Mouse (Mus musculus): ENCODE results near the gene Ung. TPM values are rescaled to one million over a fixed set of nuclear protein-coding genes. Genes with fewer than 3 reads are reported as not detected.

The Ung gene
- polyA plus RNA-seq, 1 experiment: 29.5 TPM

DNA sequence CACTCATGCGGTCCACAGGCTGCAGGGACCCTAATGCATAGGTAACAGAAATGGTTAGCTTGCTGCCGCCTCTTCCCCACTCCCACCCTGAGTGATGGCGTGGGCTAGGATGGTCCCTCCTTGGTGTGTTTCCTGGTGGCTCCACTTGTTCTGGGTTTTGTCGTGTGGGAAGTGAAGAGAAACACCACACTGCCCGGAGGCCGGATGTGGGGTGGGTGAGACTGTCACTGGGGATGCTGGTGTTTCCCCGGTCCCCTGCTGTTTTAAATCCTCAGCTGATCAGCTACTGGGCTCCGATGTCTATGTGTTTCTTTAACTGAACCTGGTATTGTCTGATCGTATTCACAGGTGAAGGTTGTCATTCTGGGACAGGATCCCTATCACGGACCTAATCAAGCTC, 5.3 kb downstream of the Ung start:
- 80% methylated on average over 10 of the region's 10 CpGs for WGBS
- H3K4me3 ChIP-seq (replicated peaks; ENCODE audit: control insufficient read depth, low read depth, low read length): no peak overlapping the region
- H3K4me1 ChIP-seq (ENCODE audit: control insufficient read depth, insufficient read depth, low read length): no peaks in the 10 kb centered on the region; the same call in 1 of the 2 replicates
- no peak overlapping the region for H3K27ac ChIP-seq (ENCODE audit: control insufficient read depth, insufficient read depth, low read depth, low read length, poor library complexity)
- TF ChIP-seq CTCF (IDR thresholded peaks at IDR 0.05; ENCODE audit: control insufficient read depth, insufficient read depth, low read length) (no peak), POLR2A (IDR thresholded peaks at IDR 0.05; ENCODE audit: borderline replicate concordance, control insufficient read depth, low read depth, low read length) (no peak)

DNA sequence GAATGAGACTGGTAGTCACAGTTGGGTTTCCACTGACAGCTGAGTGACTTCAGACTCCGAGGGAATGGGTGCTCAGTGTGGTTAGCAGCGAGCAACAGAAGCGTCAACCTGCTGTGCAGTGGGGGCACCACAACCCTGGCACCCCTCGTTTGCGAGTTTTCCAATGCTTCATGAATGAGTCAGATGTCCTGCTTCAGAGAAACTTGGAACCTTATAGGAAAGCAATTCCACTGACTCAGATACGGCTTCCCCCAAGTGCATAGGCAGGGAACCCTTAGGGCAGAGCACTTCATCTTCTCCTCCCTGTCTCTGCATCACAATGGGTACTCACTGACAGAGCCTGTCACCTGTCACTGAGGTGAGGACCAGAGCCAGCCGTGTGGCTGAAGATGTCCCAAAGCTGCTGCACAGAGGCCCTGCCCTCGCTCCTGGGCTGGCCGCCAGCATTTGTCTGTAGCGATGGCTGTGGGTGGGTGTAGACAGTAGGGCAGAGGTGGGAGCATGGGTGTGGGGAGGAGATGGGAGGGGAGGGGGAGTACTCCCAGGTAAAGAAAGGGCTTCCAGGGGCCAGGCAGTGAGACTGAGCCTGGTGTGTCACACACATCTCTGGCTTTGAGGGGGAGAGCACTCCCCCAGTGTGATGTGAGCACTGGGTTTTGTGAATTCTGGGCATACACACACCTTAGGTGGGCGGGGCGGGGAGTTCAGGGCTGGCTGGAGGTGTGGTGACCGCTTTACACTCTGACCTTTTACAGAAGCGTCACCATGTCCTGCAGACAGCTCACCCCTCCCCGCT, 7.5 kb downstream of the Ung start:
- no peak overlapping the region for H3K4me3 ChIP-seq (replicated peaks; ENCODE audit: control insufficient read depth, low read depth, low read length)
- TF ChIP-seq CTCF (IDR thresholded peaks at IDR 0.05; ENCODE audit: control insufficient read depth, insufficient read depth, low read length): no peak
- TF ChIP-seq POLR2A (IDR thresholded peaks at IDR 0.05; ENCODE audit: borderline replicate concordance, control insufficient read depth, low read depth, low read length): no peak
- H3K27ac ChIP-seq (ENCODE audit: control insufficient read depth, insufficient read depth, low read depth, low read length, poor library complexity): no peak overlapping the region
- 82% methylated on average over 15 of the region's 15 CpGs for WGBS
- no peaks in the 10 kb centered on the region; the same call in 1 of the 2 replicates for H3K4me1 ChIP-seq (ENCODE audit: control insufficient read depth, insufficient read depth, low read length)

DNA sequence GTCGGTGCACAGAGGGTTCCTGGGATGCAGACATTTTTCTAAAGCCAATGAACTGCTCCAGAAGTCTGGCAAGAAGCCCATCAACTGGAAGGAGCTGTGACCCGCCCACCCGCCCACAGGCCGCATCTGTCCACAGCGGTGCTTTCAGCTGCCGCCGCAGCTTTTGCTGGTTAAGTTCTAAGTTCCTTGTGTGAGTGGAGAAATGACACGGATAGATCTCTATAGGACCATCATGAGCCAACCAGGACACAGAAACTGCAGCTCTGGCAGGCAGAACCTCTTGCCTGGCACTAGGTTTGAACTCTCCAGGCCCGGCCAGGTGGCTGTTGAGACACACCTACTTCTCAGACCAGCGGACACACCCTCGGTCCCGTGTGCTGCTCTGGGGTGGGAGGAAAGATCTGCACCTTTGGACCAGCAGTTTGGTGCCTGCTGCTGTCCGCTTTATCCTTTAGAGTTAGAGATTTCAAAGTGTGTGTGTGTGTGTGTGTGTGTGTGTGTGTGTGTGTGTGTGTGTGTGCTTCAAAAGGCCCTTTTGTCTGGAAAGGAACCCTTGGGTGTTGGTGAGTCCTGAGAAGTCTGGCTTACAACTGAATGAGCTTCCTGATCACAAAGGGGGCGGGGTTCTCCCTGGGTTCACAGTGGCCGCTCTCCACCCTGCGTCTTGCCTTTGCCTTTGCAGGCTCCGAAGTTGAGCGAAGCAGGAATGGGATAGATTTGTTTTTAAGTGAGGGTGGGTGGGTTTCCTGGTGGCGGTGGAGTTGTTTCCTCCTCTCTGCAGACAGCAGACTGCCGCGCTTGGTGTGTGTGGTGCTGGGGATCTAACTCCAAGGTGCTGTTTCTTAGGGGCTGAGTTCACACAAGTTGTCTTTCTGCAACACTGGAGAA, 8.3 kb downstream of the Ung start:
- no peaks in the 10 kb centered on the region; the same call in 1 of the 2 replicates for H3K4me1 ChIP-seq (ENCODE audit: control insufficient read depth, insufficient read depth, low read length)
- no peak overlapping the region for H3K4me3 ChIP-seq (replicated peaks; ENCODE audit: control insufficient read depth, low read depth, low read length)
- TF ChIP-seq POLR2A (IDR thresholded peaks at IDR 0.05; ENCODE audit: borderline replicate concordance, control insufficient read depth, low read depth, low read length) (no peak), CTCF (IDR thresholded peaks at IDR 0.05; ENCODE audit: control insufficient read depth, insufficient read depth, low read length) (no peak)
- WGBS: 79% methylated on average over 21 of the region's 21 CpGs
- H3K27ac ChIP-seq (ENCODE audit: control insufficient read depth, insufficient read depth, low read depth, low read length, poor library complexity): no peak overlapping the region

GRCm38 (mm10) chr5:114139175-114139574, 9.0 kb downstream of the Ung start:
- 48% methylated on average over 9 of the region's 9 CpGs for WGBS
- Histone ChIP-seq H3K4me1 (ENCODE audit: control insufficient read depth, insufficient read depth, low read length) (no peaks in the 10 kb centered on the region; the same call in 1 of the 2 replicates), H3K27ac (ENCODE audit: control insufficient read depth, insufficient read depth, low read depth, low read length, poor library complexity) (no peak overlapping the region), H3K4me3 (replicated peaks; ENCODE audit: control insufficient read depth, low read depth, low read length) (no peak overlapping the region)
- no peak for TF ChIP-seq CTCF (IDR thresholded peaks at IDR 0.05; ENCODE audit: control insufficient read depth, insufficient read depth, low read length)

GRCm38 (mm10) chr5:114146028-114146888, 16.1 kb downstream of the Ung start, which contains the start of gene Acacb:
Gene Acacb, plus strand, starts transcription at chr5:114146535.
- TF ChIP-seq CTCF (IDR thresholded peaks at IDR 0.05; ENCODE audit: control insufficient read depth, insufficient read depth, low read length): no peak
- TF ChIP-seq POLR2A (IDR thresholded peaks at IDR 0.05; ENCODE audit: borderline replicate concordance, control insufficient read depth, low read depth, low read length): no peak
- H3K27ac ChIP-seq (ENCODE audit: control insufficient read depth, insufficient read depth, low read depth, low read length, poor library complexity): no peak within 1 kb of the TSS
- no peak within 1 kb of the TSS for H3K4me3 ChIP-seq (replicated peaks; ENCODE audit: control insufficient read depth, low read depth, low read length)

GRCm38 (mm10) chr5:114147043-114147972, 17.1 kb downstream of the Ung start:
- 84% methylated on average over 14 of the region's 14 CpGs for WGBS
- no peak overlapping the region for H3K27ac ChIP-seq (ENCODE audit: control insufficient read depth, insufficient read depth, low read depth, low read length, poor library complexity)
- H3K4me1 ChIP-seq (ENCODE audit: control insufficient read depth, insufficient read depth, low read length): no peaks in the 10 kb centered on the region; the same call in 1 of the 2 replicates
- H3K4me3 ChIP-seq (replicated peaks; ENCODE audit: control insufficient read depth, low read depth, low read length): no peak overlapping the region
- TF ChIP-seq CTCF (IDR thresholded peaks at IDR 0.05; ENCODE audit: control insufficient read depth, insufficient read depth, low read length) (no peak), POLR2A (IDR thresholded peaks at IDR 0.05; ENCODE audit: borderline replicate concordance, control insufficient read depth, low read depth, low read length) (no peak)

More at GRCm38 (mm10) chr5:114146028-114146888, 16.1 kb downstream of the Ung start, which contains the start of gene Acacb:
- no peaks in the 10 kb centered on the region; the same call in 1 of the 2 replicates for H3K4me1 ChIP-seq (ENCODE audit: control insufficient read depth, insufficient read depth, low read length)
- 54% methylated on average over 19 of the region's 19 CpGs for WGBS

Measured in bone marrow, adult 2 months (tissue).